Mouse (Mus musculus): ENCODE data around the gene Mdm2. TPM values are rescaled to one million over a fixed set of nuclear protein-coding genes. Genes with fewer than 3 reads are reported as not detected.
"Not testable (repeated sequence)": the region's sequence is repeated elsewhere in the genome, so short reads cannot be mapped to it uniquely, and the experiment has no call there.

The Mdm2 gene
- polyA plus RNA-seq (2012; rRNA removed) (56.9 and 59.9 TPM in 2 replicates), polyA plus RNA-seq (2014; fragmentation: Nextera tagmentation; extraction: Ambion mirVana) (32.9 and 39.2 TPM in 2 replicates)

- Histone ChIP-seq H3K9me3 (ENCODE audit: control insufficient read depth, low read length) (no peaks in the 10 kb centered on the region), H3K36me3 (ENCODE audit: control insufficient read depth, insufficient read depth, low read length) (peaks cover 17% of the 10 kb centered on the region; the same call in 1 of the 2 replicates), H3K4me2 (replicated peaks; ENCODE audit: low read depth, low read length, severe bottlenecking) (peak within 1 kb of the TSS; percentile 54), H3K27me3 (ENCODE audit: control insufficient read depth, insufficient read depth, low read length) (no peaks in the 10 kb centered on the region), H3K9ac (ENCODE audit: low read depth, low read length, severe bottlenecking) (peak within 1 kb of the TSS; percentile 100), H3K4me1 (ENCODE audit: control insufficient read depth, insufficient read depth, low read length) (peaks cover 8% of the 10 kb centered on the region), H3K4me3 (replicated peaks; ENCODE audit: low read length) (peak within 1 kb of the TSS; percentile 98), H3K27ac (replicated peaks; ENCODE audit: low read depth, low read length) (peak within 1 kb of the TSS; percentile 98)
- WGBS = under 1% methylated on average over 40 of the region's 52 CpGs
- ATAC-seq (ENCODE audit: low FRiP score, low read depth) = peak; percentile 95
- peak; percentile 95 for TF ChIP-seq POLR2A (IDR thresholded peaks at IDR 0.05; ENCODE audit: borderline replicate concordance, extremely low read depth, insufficient read depth, insufficient read length)
- DNase-seq (ENCODE audit: low spot score) = peak; percentile 95
Observed at GRCm38 (mm10) chr10:117710604-117711141, at the start of gene Mdm2. Gene Mdm2, minus strand, starts transcription at chr10:117710758.

- DNase-seq (ENCODE audit: low spot score) = no peak
- no peak overlapping the region for H3K4me3 ChIP-seq (replicated peaks; ENCODE audit: low read length)
- H3K9ac ChIP-seq (ENCODE audit: low read depth, low read length, severe bottlenecking) = no peak overlapping the region
- H3K9me3 ChIP-seq (ENCODE audit: control insufficient read depth, low read length) = no peaks in the 10 kb centered on the region
- WGBS = 93% methylated on average over 10 of the region's 10 CpGs
- TF ChIP-seq POLR2A (IDR thresholded peaks at IDR 0.05; ENCODE audit: borderline replicate concordance, extremely low read depth, insufficient read depth, insufficient read length) = no peak
- H3K4me1 ChIP-seq (ENCODE audit: control insufficient read depth, insufficient read depth, low read length) = no peaks in the 10 kb centered on the region
- no peaks in the 10 kb centered on the region for H3K27me3 ChIP-seq (ENCODE audit: control insufficient read depth, insufficient read depth, low read length)
- peaks cover 94% of the 10 kb centered on the region for H3K36me3 ChIP-seq (ENCODE audit: control insufficient read depth, insufficient read depth, low read length)
- no peak overlapping the region for H3K27ac ChIP-seq (replicated peaks; ENCODE audit: low read depth, low read length)
- no peak for ATAC-seq (ENCODE audit: low FRiP score, low read depth)
- H3K4me2 ChIP-seq (replicated peaks; ENCODE audit: low read depth, low read length, severe bottlenecking) = no peak overlapping the region
Observed at GRCm38 (mm10) chr10:117759844-117760630, 49.5 kb upstream of the Mdm2 start.

GRCm38 (mm10) chr10:117758749-117759727, 48.5 kb upstream of the Mdm2 start:
- Histone ChIP-seq H3K27ac (replicated peaks; ENCODE audit: low read depth, low read length) (no peak overlapping the region), H3K36me3 (ENCODE audit: control insufficient read depth, insufficient read depth, low read length) (peaks cover 95% of the 10 kb centered on the region), H3K4me1 (ENCODE audit: control insufficient read depth, insufficient read depth, low read length) (no peaks in the 10 kb centered on the region), H3K27me3 (ENCODE audit: control insufficient read depth, insufficient read depth, low read length) (no peaks in the 10 kb centered on the region), H3K9ac (ENCODE audit: low read depth, low read length, severe bottlenecking) (no peak overlapping the region), H3K9me3 (ENCODE audit: control insufficient read depth, low read length) (no peaks in the 10 kb centered on the region), H3K4me2 (replicated peaks; ENCODE audit: low read depth, low read length, severe bottlenecking) (no peak overlapping the region), H3K4me3 (replicated peaks; ENCODE audit: low read length) (no peak overlapping the region)
- no peak for DNase-seq (ENCODE audit: low spot score)
- TF ChIP-seq POLR2A (IDR thresholded peaks at IDR 0.05; ENCODE audit: borderline replicate concordance, extremely low read depth, insufficient read depth, insufficient read length) = no peak
- ATAC-seq (ENCODE audit: low FRiP score, low read depth) = no peak
- 90% methylated on average over 18 of the region's 18 CpGs for WGBS

GRCm38 (mm10) chr10:117758344-117758743, 47.8 kb upstream of the Mdm2 start:
- H3K9ac ChIP-seq (ENCODE audit: low read depth, low read length, severe bottlenecking); H3K4me2 ChIP-seq (replicated peaks; ENCODE audit: low read depth, low read length, severe bottlenecking); H3K4me1 ChIP-seq (ENCODE audit: control insufficient read depth, insufficient read depth, low read length); H3K27me3 ChIP-seq (ENCODE audit: control insufficient read depth, insufficient read depth, low read length); ATAC-seq (ENCODE audit: low FRiP score, low read depth); H3K9me3 ChIP-seq (ENCODE audit: control insufficient read depth, low read length); H3K4me3 ChIP-seq (replicated peaks; ENCODE audit: low read length); DNase-seq (ENCODE audit: low spot score); H3K27ac ChIP-seq (replicated peaks; ENCODE audit: low read depth, low read length): not testable (repeated sequence)
- WGBS = 93% methylated on average over 3 of the region's 3 CpGs
- peaks cover 93% of the 10 kb centered on the region for H3K36me3 ChIP-seq (ENCODE audit: control insufficient read depth, insufficient read depth, low read length)

- no peaks in the 10 kb centered on the region for H3K9me3 ChIP-seq (ENCODE audit: control insufficient read depth, low read length)
- no peak overlapping the region for H3K4me2 ChIP-seq (replicated peaks; ENCODE audit: low read depth, low read length, severe bottlenecking)
- H3K27me3 ChIP-seq (ENCODE audit: control insufficient read depth, insufficient read depth, low read length) = no peaks in the 10 kb centered on the region
- H3K4me3 ChIP-seq (replicated peaks; ENCODE audit: low read length) = no peak overlapping the region
- H3K27ac ChIP-seq (replicated peaks; ENCODE audit: low read depth, low read length) = no peak overlapping the region
- H3K9ac ChIP-seq (ENCODE audit: low read depth, low read length, severe bottlenecking) = no peak overlapping the region
- no peak for TF ChIP-seq POLR2A (IDR thresholded peaks at IDR 0.05; ENCODE audit: borderline replicate concordance, extremely low read depth, insufficient read depth, insufficient read length)
- no peak for ATAC-seq (ENCODE audit: low FRiP score, low read depth)
- 92% methylated on average over 7 of the region's 7 CpGs for WGBS
- no peaks in the 10 kb centered on the region for H3K4me1 ChIP-seq (ENCODE audit: control insufficient read depth, insufficient read depth, low read length)
- H3K36me3 ChIP-seq (ENCODE audit: control insufficient read depth, insufficient read depth, low read length) = peaks cover 90% of the 10 kb centered on the region
- no peak for DNase-seq (ENCODE audit: low spot score)
Observed at GRCm38 (mm10) chr10:117757796-117758342, 47.3 kb upstream of the Mdm2 start.

Data from limb, embryonic 14.5 days (tissue).